ENCODE assay signal across 8 mouse cellular contexts in the genomic region with DNA sequence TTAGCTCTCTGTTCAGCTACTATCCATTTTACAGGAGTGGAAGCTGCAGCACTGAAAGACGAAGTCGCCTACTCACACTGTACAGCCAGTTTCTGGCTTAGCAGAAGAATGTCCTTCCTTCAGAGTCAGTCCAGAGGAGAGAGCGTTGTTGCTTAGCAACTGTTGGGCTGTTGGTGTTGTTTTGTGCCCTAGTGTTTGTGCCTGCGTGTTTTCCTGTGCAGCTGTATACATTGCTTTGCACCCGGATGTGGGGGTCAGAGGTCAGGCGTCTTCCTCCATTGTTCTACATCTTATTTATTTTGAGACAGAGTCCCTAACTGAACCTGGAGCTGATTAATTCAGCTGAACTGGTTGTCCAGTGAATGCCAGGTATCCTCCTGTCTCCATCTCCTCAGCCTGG. TPM values are rescaled to one million over a fixed set of nuclear protein-coding genes. Genes with fewer than 3 reads are reported as not detected.
DNase-seq lines count a peak whose midpoint lies in the region; ATAC-seq lines count a peak whose summit lies in the region.

No protein-coding gene starts in this region.

- H3K4me1 ChIP-seq in kidney, embryonic 16.5 days (ENCODE audit: insufficient read depth, low read length): peaks cover 25% of the 10 kb centered on the region
- H3K4me1 ChIP-seq in hindbrain, embryonic 15.5 days (replicated peaks): peaks cover 23% of the 10 kb centered on the region

- no peak for DNase-seq in kidney, adult 9 months
- DNase-seq in embryo, embryonic 11 days: peak; percentile 53
- peak; percentile 76 for DNase-seq in lung, postnatal 25 days (ENCODE audit: low spot score)
- no peak for DNase-seq in cerebellum, postnatal 10 days
- DNase-seq in testis, postnatal 14 days (ENCODE audit: low spot score): no peak

- H3K4me2 ChIP-seq in kidney, embryonic 16.5 days (replicated peaks; ENCODE audit: low read depth, low read length): peak overlapping the region; percentile 94; the same call in 1 of the 2 replicates
- peak overlapping the region; percentile 75 for H3K4me2 ChIP-seq in hindbrain, embryonic 15.5 days

- H3K27me3 ChIP-seq in kidney, embryonic 16.5 days (ENCODE audit: insufficient read depth, low read length): no peaks in the 10 kb centered on the region
- H3K27me3 ChIP-seq in hindbrain, embryonic 15.5 days: no peaks in the 10 kb centered on the region

- H3K27ac ChIP-seq in kidney, embryonic 16.5 days (ENCODE audit: low read length): peak overlapping the region; percentile 27; the same call in 1 of the 2 replicates
- 0 out of 2 replicates have a peak overlapping the region, but pooled peaks have one; percentile 7 for H3K27ac ChIP-seq in hindbrain, embryonic 15.5 days (replicated peaks)

- WGBS in kidney, embryonic 16.5 days: 49% methylated on average over 6 of the region's 6 CpGs
- 35% methylated on average over 6 of the region's 6 CpGs for WGBS in hindbrain, embryonic 15.5 days

- H3K36me3 ChIP-seq in kidney, embryonic 16.5 days (ENCODE audit: insufficient read depth, low read length): peaks cover 9% of the 10 kb centered on the region; the same call in 1 of the 2 replicates
- no peaks in the 10 kb centered on the region for H3K36me3 ChIP-seq in hindbrain, embryonic 15.5 days

- peaks cover 5% of the 10 kb centered on the region for H3K9me3 ChIP-seq in kidney, embryonic 16.5 days (ENCODE audit: low read length)
- H3K9me3 ChIP-seq in hindbrain, embryonic 15.5 days: no peaks in the 10 kb centered on the region

- H3K4me3 ChIP-seq in kidney, embryonic 16.5 days (ENCODE audit: low read length): no peak overlapping the region
- no peak overlapping the region for H3K4me3 ChIP-seq in hindbrain, embryonic 15.5 days

- H3K9ac ChIP-seq in kidney, embryonic 16.5 days (replicated peaks; ENCODE audit: low read length): no peak overlapping the region
- no peak overlapping the region for H3K9ac ChIP-seq in hindbrain, embryonic 15.5 days

- ATAC-seq in kidney, embryonic 16.5 days (ENCODE audit: low FRiP score, low TSS enrichment): peak; percentile 33; the same call in 1 of the 2 replicates
- no peak for ATAC-seq in hindbrain, embryonic 15.5 days (ENCODE audit: low FRiP score, low read depth)
- no peak for ATAC-seq in monocyte, adult 5-6 weeks (replicated peaks; ENCODE audit: insufficient number of reproducible peaks, low FRiP score, low TSS enrichment, poor library complexity, severe bottlenecking)

RNA-seq across cellular contexts. Expression of a gene that starts 18.5 kb away (rescaled TPM):
- 67.3 and 71.8 TPM in 2 replicates for polyA plus RNA-seq in kidney, embryonic 16.5 days (2015; fragmentation: Nextera tagmentation; extraction: Ambion mirVana)
- 48.3 and 51.4 TPM in 2 replicates for polyA plus RNA-seq in hindbrain, embryonic 15.5 days (2015; fragmentation: Nextera tagmentation; extraction: Ambion mirVana)
- 91.0 to 131 TPM (median 108 TPM) in 3 replicates for total RNA-seq in monocyte, adult 5-6 weeks (2017)

Comparison
In these comparisons a context has a peak if more than half of its experiments do, and no peak if none do; other contexts are left out.
1. DNase-seq: peak in embryo, embryonic 11 days (single experiment) and lung, postnatal 25 days (single experiment); none in kidney, adult 9 months (single experiment), cerebellum, postnatal 10 days (0 of 2) and testis, postnatal 14 days (single experiment).